Mouse (Mus musculus) kidney, postnatal 14 days (tissue): Measurements from ENCODE around the gene Prf1.

Experiments
- DNase-seq: peaks from one replicate; pipeline ENCODE4 v3.0.0; 2022; ENCODE audit warnings: mixed read lengths

Prf1 gene

GRCm38 (mm10) chr10:61297477-61297876, at the start of gene Prf1:
Gene Prf1 (plus strand): TSS chr10:61297833.
- DNase-seq, result no peak

DNA sequence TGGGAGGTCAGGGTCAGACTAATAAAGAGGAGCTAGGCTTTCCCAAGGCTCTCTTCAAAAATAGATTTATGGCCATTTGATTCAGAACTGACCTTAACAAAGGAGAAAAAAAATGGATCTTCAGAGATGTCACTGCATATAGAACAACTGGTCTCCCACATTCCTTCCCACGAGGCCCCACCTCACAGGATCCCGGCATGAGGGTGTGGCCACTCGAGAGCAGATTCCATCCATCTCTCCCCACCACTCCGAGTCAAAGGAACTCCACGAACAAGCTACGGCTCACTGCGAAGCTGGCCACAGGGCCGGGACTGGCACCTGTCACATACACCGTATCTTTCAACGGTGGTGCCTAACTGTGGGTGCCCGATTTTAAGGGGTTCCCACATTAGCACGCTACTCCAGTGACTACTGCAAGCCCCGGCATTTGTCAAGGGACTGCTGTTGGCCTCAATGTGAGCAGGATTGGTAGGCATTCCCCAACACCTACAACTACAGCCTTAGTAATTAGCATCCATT, 49.0 kb upstream of the Prf1 start:
- no peak for DNase-seq

DNA sequence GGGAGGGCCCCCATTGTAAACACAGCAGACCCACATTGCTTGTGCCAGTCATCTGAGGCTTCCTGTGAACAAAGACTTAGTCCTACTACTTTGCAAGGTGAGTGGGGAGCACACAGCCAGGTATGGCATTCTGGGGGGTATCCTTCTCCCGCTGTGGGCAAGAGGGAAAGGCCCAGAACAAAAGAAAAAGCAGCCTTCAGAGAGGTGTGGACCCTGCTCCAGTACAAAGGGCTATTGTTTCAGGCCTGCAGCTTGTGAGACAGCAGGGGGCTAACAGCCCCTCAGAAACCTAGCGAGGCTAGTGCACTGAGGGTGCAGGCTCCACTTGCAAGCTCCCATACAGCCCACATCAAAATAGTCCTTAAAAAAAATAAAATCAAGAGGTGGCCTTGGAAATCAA, 47.7 kb upstream of the Prf1 start:
- DNase-seq, result no peak

- peak; percentile 33 for DNase-seq
Observed at GRCm38 (mm10) chr10:61254761-61255160, 42.9 kb upstream of the Prf1 start.

DNA sequence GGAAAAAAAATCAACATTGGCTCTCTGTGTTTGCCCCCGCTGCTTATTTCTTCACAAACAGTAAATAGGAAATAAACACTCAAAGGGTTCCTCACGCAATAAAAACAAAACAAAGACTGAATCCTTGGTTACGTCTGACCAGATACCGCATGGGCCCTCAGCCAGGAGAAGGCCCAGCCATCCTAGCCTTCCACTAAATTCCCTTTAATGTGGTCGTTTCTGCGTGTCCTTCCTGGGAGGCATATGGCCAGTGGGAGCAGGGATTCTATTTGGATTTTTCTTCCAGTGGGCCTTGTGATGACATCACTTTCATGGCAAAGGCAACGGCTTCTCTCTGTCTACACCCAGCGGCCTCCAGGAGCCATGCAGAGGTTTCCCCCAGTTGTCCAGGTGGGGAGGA, 42.4 kb upstream of the Prf1 start:
- no peak for DNase-seq

DNA sequence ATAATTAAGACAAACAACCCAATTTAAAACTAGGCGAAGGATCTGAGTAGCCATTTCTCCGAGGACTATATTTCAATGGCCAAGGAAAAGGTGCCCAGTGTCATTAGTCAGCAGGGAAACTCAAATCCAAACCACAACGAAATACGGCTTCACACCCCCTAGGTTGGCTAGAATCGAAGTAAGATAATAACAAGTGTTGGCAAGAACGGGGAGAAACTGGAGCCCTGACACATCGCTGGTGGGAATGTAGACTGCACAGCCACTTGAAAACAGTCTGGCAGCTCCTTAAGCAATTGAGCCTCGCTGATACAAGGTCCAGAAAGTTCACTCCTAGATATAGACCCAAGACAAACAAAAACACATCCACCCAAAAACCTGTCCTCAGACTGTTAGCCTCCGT, 41.0 kb upstream of the Prf1 start:
- no peak for DNase-seq

DNA sequence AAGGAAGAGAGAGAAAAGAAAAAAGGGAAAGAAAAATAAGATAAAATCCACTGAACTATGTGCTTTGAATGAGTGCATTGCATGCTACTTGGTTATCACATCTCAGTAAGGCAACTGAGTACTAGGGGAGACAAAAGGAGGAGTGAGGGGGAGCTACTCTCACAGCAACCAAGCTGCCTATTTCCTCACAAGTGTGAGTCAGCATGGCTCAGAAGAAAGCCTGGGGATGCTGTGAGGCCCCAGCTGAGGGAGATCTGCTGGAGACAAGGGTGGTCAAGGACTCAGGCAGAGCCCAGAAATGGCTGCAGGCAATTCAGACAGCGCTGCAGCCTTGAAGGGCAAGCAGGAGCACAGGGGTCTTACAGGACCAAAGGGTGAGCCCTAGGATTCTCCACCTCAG, 39.5 kb upstream of the Prf1 start:
- DNase-seq, result no peak

DNA sequence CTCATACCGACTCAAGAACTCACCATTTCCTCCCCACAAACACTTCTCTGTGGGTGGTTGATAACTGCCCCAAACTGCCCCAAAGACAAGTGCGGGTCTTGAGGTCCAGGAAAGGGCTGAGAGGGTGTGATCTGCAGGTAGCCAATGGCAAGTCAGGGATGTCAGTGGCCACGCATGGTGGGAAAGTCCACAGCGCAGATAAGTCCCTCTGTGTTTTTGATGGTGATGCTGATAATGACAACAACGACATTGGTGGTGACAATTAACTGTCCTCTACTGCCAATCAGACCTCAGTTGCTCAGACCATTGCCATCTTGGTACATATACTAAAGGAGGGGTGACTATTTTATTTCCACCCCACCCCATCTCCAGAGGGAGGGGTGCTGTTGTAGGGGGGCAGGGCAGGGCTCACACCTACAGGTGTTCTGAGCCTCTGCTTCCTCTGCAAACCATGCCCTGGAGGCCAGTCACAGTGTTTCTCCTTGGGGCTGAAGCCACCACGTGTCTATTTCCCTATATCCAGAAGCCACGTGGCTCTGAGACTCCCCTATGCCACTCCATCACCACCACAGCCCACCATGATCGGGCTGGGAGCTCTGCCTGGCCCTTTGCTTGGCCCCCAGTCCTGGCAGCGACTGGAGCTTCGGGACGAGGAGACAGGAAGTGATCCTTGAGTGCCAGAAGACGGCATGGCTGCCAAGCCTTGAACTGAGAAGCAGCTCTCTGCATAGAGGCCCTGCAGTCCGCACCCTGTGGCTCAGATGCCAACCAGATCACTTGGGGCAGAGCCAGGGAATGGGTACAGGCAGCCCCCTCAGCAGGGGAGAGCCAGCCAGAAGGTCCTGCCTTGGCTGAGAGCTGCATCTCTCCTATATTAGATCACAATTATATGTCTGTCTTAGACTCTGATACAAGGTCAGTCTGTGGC, 36.1 kb upstream of the Prf1 start:
- DNase-seq, result no peak

GRCm38 (mm10) chr10:61263606-61264005, 34.0 kb upstream of the Prf1 start:
- no peak for DNase-seq

DNA sequence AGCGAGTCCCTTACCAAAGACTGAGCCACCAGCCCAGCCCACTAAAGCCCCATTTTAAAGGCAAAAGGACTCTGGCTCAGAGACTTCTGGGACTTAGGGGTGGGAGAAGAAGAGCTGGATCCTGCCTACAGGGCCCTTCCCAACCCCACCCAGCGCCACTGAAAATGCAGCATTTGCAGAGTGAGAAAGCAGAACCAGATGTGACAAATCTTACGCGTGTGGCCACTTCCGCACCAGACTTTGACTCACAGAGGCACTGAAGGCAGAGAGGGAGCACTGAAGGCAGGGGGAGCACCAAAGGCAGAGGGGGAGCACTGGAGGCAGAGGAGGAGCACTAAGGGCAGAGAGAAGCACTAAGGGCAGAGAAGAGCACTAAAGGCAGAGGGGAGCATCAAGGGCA, 30.3 kb upstream of the Prf1 start:
- no peak for DNase-seq

GRCm38 (mm10) chr10:61272089-61272626, 25.5 kb upstream of the Prf1 start:
- peak; percentile 19 for DNase-seq

GRCm38 (mm10) chr10:61272631-61273030, 25.0 kb upstream of the Prf1 start:
- no peak for DNase-seq

- DNase-seq, result peak; percentile 63
Observed at GRCm38 (mm10) chr10:61273081-61273843, 24.4 kb upstream of the Prf1 start, which contains the start of gene Adamts14. Gene Adamts14 (minus strand): TSS chr10:61273438.

GRCm38 (mm10) chr10:61273844-61274215, 23.8 kb upstream of the Prf1 start:
- peak; percentile 33 for DNase-seq

DNA sequence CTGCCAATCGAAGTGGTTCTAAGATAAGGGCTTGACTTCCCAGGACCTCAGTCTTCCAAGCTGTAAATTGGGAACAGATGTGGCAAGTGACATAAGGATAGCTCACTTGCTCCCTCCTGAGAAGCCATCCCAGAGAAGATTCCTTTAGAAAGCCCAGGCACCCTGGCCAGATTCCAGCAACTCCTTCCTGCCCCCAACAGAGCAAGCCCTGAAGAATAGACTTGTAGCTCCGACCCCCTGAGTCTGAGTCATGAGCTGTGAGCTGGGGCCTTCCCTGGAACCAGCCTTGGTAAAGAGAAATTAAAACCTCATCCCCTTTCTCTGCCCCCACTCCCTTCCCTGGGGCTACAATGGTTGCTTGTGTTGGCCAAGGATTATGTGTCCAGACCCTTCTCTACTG, 23.1 kb upstream of the Prf1 start:
- no peak for DNase-seq

- peak; percentile 52 for DNase-seq
Observed at GRCm38 (mm10) chr10:61275669-61276110, 21.9 kb upstream of the Prf1 start.

GRCm38 (mm10) chr10:61277051-61277450, 20.6 kb upstream of the Prf1 start:
- no peak for DNase-seq

- peak; percentile 81 for DNase-seq
Observed at GRCm38 (mm10) chr10:61277918-61278674, 19.5 kb upstream of the Prf1 start.

- DNase-seq, result no peak
Observed at GRCm38 (mm10) chr10:61281115-61281514, 16.5 kb upstream of the Prf1 start.

GRCm38 (mm10) chr10:61284309-61284708, 13.3 kb upstream of the Prf1 start:
- DNase-seq, result no peak

GRCm38 (mm10) chr10:61285271-61285670, 12.4 kb upstream of the Prf1 start:
- DNase-seq, result peak; percentile 73

GRCm38 (mm10) chr10:61286246-61286645, 11.4 kb upstream of the Prf1 start:
- DNase-seq, result no peak

DNA sequence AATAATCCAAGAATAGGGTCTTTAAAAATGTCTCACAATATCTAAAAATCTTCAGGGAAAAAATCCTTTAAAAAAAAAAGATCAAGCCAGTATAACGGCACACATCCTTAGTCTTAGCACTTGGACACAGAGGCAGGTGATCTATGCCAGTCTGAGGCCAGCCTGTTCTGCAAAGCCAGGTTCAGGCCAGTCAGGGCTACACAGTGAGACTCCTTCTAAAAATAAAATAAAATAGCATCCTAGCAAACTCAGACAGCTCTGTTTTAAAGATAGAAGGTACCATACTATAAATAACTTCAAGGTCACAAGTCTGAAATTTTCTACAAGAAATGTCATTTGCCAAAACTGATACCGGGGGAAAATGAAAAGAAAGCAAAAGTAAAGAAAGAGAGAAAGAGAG, 7.6 kb upstream of the Prf1 start:
- no peak for DNase-seq
